Mouse (Mus musculus) embryonic fibroblast, embryonic 13.5 days (primary cell): ENCODE measurements around the gene 1700029P11Rik.
A peak's percentile ranks its signal among the peaks of the same experiment; 100 is the strongest.

Experiments used
- CTCF ChIP-seq: IDR thresholded peaks from 2 replicates; pipeline ENCODE4 v1.5.1; 2011; ENCODE audit warnings: mild to moderate bottlenecking, control low read depth, low read length, moderate library complexity, borderline replicate concordance; ENCODE audit not compliant: insufficient read depth
- POLR2A ChIP-seq: IDR thresholded peaks from 2 replicates; pipeline ENCODE4 v1.6.1; 2011; ENCODE audit warnings: low read depth, mild to moderate bottlenecking, control low read depth, low read length, moderate library complexity

DNA sequence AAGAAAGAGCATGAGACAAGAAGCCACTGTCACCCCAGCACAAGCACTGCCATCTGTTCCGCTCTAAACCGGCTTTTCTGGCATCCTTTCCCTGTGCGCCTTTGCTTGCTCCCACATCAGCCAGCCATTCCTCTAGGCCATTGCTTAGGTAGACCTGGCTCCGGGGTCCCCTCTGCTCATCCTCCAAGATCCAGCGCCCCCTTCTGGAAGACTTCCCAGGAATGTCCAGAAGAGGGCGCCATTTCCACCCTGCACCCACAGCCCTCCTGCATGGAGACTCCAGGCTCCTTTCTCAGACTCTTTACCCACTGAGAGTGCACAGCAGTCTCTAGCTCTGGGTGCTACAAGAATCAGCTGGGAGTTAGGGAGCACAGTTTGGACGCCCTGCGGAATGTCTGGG is 23.9 kb upstream of the 1700029P11Rik start:
- TF ChIP-seq CTCF: peak; percentile 41; the same call in 1 of the 2 replicates
- no peak for TF ChIP-seq POLR2A
